Mouse (Mus musculus) CD4-positive naive resting alpha-beta T cell, adult 76 days (primary cell): ENCODE results near the gene Il1a. TPM values are rescaled to one million over a fixed set of nuclear protein-coding genes. Genes with fewer than 3 reads are reported as not detected.

Experiments used
- total RNA-seq: library from RNA; stranded (reverse); gene quantifications from one replicate; pipeline ENCODE4 v1.2.4, GENCODE M21; 2023

Il1a gene
- 0.56 TPM for total RNA-seq

GRCm38 (mm10) chr2:129309836-129310235, at the start of gene Il1a:
TSS of gene Il1a (minus strand) at chr2:129309972.

GRCm38 (mm10) chr2:129296671-129297588, 12.8 kb downstream of the Il1a start, which contains the start of gene Ckap2l:
TSS of gene Ckap2l (minus strand) at chr2:129297212.

Other genes starting within 250 kb of the Il1a start
- 8.8 TPM for gene Ttl, start 244.0 kb downstream of the Il1a start, total RNA-seq
- gene Polr1b, start 209.0 kb downstream of the Il1a start, total RNA-seq = 45.2 TPM
- gene Chchd5, start 180.3 kb downstream of the Il1a start, total RNA-seq = 11.7 TPM
- gene Slc20a1, start 111.2 kb downstream of the Il1a start, total RNA-seq = 278 TPM
- 0.76 TPM for gene Ckap2l, start 12.8 kb downstream of the Il1a start, total RNA-seq
- 12.9 TPM for gene Il1b, start 61.2 kb upstream of the Il1a start, total RNA-seq
- not detected for gene F830045P16Rik, start 226.6 kb upstream of the Il1a start, total RNA-seq